Mouse (Mus musculus) lung, postnatal 0 days (tissue): ENCODE measurements at regions not wholly inside any gene's neighbourhood (a gene's known extent, or its start where the extent isn't known, plus 50 kb on each side); places are given as distances from the start of the nearest gene placed in this dataset.

ENCODE experiments used
- CTCF ChIP-seq: IDR thresholded peaks from 2 replicates; pipeline ENCODE4 v1.5.1; 2016; ENCODE audit warnings: antibody characterized with exemption, mild to moderate bottlenecking
- EP300 ChIP-seq: IDR thresholded peaks from 2 replicates; pipeline ENCODE4 v1.6.1; 2016; ENCODE audit warnings: antibody characterized with exemption, mild to moderate bottlenecking, control low read depth

DNA sequence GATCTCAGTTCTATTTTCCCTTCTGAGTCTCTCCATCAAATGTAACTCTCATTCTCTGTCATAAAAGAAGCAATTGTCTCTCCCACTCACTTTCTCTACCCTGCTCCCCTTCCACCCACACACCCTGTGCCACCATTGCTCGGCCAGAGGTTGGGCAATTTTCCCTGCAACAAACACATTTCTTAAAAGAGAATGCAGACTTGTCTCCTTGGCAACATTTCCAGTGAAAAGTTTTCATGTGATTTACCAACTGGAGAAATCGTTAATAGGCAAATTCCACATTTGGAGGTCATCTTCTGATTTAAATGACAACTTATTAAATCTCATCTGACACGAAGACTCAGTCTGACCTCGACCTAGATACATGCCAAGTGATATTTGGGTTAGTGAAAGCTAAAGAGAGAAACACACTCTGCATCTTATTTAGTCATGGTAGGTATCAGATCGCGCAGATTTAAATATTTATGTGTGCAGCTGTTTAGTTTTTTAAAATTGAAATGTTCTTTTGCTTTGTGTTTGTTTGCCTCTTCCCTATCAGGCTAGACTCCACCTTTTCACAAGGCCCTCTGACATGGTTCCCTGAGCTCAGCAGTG, 568.1 kb downstream of the 1190002N15Rik start:
- TF ChIP-seq CTCF (no peak), EP300 (no peak)
